ENCODE assay signal across 26 mouse cellular contexts in the genomic region with DNA sequence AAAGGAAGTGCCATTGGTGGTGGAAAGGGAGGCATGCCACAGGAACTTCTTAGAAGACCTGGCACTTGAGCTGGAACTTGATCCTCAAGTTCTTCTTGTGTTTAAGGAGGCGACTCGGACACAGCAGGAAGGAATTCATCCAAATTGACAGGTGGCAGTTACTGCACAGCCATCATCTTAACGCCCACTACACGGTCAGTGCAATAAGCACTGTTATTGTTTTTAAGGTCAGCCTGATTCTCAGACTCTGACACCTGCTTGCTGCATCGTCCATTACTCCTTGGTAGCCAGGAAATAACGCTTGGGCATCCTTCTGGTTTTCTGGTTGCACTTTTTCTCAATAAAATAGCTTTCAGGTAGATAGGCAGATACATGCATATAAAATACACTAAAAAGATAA.
"Had no signal": no experiment of that assay in that cellular context is flagged by ENCODE, and none has a peak within 500 bp of the region (broad histone marks: within the 10 kb centered on the region; RNA-seq: fewer than 3 reads in every experiment).

No protein-coding gene starts in this region.

- H3K4me2 ChIP-seq: heart, embryonic 11.5 days; heart, embryonic 13.5 days; heart, embryonic 15.5 days; hindbrain, embryonic 12.5 days; hindbrain, embryonic 14.5 days; intestine, embryonic 15.5 days; limb, embryonic 12.5 days; liver, embryonic 11.5 days; liver, embryonic 13.5 days had no signal

- H3K9me3 ChIP-seq: heart, embryonic 13.5 days; heart, embryonic 15.5 days; hindbrain, embryonic 10.5 days; hindbrain, embryonic 12.5 days; intestine, embryonic 15.5 days; limb, embryonic 10.5 days; limb, embryonic 12.5 days; liver, embryonic 13.5 days had no signal

- H3K9ac ChIP-seq: heart, embryonic 13.5 days; heart, embryonic 15.5 days; hindbrain, embryonic 12.5 days; hindbrain, embryonic 14.5 days; intestine, embryonic 15.5 days; limb, embryonic 12.5 days; liver, embryonic 13.5 days had no signal

- ATAC-seq: hindbrain, embryonic 16.5 days; inflammation-experienced regulatory T-cells, adult 6 months; intestine, embryonic 15.5 days; intestine, postnatal 0 days had no signal

- H3K27me3 ChIP-seq: heart, embryonic 13.5 days; heart, embryonic 15.5 days; hindbrain, embryonic 12.5 days; intestine, embryonic 15.5 days; limb, embryonic 12.5 days; liver, embryonic 13.5 days had no signal

- H3K27ac ChIP-seq: gastrocnemius, adult 2 months; heart, adult 2 months; heart, embryonic 13.5 days; heart, embryonic 15.5 days; hindbrain, embryonic 10.5 days; hindbrain, embryonic 12.5 days; hindbrain, embryonic 14.5 days; intestine, embryonic 15.5 days; layer of hippocampus, adult 2 months; left cerebral cortex, adult 2 months; limb, embryonic 10.5 days; limb, embryonic 12.5 days; liver, embryonic 13.5 days had no signal

- H3K4me1 ChIP-seq: heart, embryonic 13.5 days; hindbrain, embryonic 10.5 days; hindbrain, embryonic 12.5 days; intestine, embryonic 15.5 days; limb, embryonic 12.5 days had no signal

- DNase-seq: gastrocnemius, adult 2 months; gastrocnemius, postnatal 10 days; gastrocnemius, postnatal 25 days; heart, adult 2 months; heart, postnatal 4 days; kidney, adult 2 months; kidney, postnatal 10 days; kidney, postnatal 25 days; kidney, postnatal 4 days; liver had no signal

- H3K4me3 ChIP-seq: gastrocnemius, adult 2 months; heart, adult 2 months; heart, embryonic 13.5 days; heart, embryonic 15.5 days; hindbrain, embryonic 10.5 days; hindbrain, embryonic 12.5 days; intestine, embryonic 15.5 days; layer of hippocampus, adult 2 months; left cerebral cortex, adult 2 months; limb, embryonic 10.5 days; limb, embryonic 12.5 days; liver, embryonic 13.5 days had no signal

- H3K36me3 ChIP-seq: heart, embryonic 13.5 days; heart, embryonic 15.5 days; hindbrain, embryonic 10.5 days; hindbrain, embryonic 12.5 days; intestine, embryonic 15.5 days; limb, embryonic 10.5 days; limb, embryonic 12.5 days; liver, embryonic 13.5 days had no signal
